Mouse (Mus musculus): ENCODE results near the gene Otog. TPM values are rescaled to one million over a fixed set of nuclear protein-coding genes. Genes with fewer than 3 reads are reported as not detected.

The Otog gene
- under 1 TPM; 0.27 to 0.31 TPM for total RNA-seq (2021)
- long read RNA-seq, experiment 1, partial matches to known transcripts, result 0 of 1 reads
- long read RNA-seq, experiment 1, other reads (novel, unspliced or antisense), result 1 of 1 reads
- long read RNA-seq, experiment 2, partial matches to known transcripts, result 1 of 2 reads
- long read RNA-seq, experiment 2, other reads (novel, unspliced or antisense), result 1 of 2 reads

DNA sequence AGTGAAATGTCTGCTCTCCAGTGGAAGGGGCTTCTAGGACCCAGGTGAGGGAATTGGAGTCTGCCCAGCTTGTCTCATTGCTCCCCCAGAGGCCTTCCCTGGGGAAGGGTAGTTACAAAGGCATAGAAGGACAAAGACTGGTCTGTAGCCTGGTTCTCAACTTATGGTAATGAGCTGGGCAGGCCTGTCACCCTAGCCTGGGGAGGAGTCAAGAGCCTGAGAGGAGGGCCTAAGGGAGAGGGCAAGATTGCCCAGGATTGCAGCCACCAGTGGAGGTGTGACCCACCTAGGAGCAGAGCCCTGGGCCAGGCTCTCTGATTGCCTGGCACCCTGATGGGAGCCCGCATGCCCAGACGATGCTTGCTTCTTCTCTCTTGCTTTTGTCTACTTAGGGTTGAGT lies at the start of gene Otog:
Otog (plus strand) TSS at position 292 of the 400 bp plus-strand sequence.
- DNase-seq, result no peak

DNA sequence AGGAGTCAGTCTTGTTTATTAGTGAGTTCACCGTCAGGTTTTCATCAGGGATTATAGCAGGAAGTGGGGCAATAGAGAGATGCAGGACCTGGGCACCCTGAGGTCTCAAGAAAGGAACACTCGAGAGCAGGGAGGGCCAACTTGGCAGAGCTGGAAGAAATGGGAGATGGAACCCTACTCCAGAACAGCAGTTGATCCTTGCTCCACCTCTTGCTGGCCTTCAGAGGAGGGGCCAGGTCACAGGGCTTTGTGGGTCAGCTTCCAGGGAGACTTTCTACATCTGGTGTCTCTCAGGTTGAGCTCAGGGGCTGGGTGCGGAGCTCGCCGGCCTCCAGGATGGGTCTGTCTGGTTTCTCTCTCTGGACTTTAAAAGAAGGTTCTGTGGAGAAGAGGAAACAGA lies 45.4 kb upstream of the Otog start:
- DNase-seq, result no peak

DNA sequence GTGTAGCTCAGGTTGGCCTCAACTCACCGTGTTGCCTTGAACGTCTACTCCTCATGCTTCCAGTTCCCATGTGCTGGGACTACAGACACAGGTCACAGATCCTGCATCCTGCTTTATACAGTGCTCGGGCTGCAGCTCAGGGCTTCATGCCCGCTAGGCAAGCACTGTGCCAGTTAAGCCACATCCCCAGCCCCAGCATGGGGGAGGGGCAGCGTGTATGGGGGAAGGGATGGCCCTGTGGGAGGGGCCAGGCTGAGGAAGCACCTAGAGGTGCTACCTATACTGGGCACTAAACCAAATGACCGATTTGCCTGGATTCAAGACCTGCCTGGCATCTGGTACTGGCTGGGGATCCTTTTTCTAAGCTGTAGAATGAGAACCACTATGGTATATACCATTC lies 40.8 kb upstream of the Otog start:
- no peak for DNase-seq

DNA sequence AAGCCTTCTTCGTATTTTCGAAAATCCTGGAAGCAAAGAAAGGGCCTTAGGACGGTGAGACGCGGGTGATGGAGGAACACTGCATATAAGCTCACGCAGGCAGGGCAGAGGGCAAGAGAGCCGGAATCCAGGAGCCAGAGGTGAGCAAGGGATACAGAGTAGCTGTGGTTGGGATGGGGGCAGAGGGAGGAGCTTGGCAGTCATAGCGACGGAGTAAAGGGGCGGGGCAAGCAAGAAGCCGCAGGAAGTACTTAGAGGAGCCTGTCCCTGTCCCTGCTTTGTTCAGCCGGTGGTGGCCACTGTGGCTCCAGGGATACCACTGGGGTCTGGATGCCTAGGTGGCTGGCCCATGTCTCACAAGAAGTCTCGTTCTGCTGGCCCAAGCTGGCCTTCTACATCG lies 39.1 kb upstream of the Otog start:
- DNase-seq, result no peak

DNA sequence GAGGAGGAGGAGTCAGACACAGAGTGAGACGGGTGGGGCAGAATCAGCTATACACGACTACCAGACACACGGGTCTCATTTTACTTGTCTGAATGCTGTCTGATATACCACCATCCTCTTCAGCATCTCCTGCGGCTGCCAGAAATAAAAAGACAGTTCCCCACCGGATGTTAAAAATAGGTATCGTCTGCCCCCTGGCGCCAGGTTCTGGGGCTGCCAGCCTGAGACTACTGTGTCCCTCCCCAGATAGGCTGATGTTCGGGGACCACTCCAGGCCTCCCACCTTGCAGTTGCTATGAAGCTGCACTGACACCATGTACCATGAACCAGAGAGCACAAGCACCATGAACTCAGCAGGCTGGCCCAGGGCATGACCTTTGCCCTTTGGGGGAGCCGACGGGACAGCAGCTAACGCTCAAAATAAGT lies 36.7 kb upstream of the Otog start:
- peak; percentile 47 for DNase-seq

DNA sequence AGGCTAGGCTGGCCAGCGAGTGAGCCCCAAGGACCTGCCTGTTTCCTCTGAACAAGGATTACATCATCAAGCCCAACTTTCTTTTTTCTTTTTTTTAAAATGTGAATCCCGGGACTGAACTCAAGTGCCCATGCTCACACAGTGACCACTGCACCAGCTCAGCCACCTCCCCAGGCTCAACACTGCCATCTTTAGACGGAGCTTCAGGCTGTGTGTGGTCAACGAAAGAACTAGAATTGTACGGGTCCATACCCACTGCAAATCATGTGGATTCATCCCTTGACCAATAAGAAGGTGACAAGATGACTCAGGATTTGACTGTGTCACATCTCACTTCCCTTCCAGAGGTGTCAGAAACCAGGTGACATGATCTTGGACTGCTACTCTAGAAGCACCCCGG lies 36.0 kb upstream of the Otog start:
- no peak for DNase-seq

- DNase-seq, result no peak
Measured at GRCm38 (mm10) chr7:46208131-46208530, 32.7 kb upstream of the Otog start.

- no peak for DNase-seq
Measured at GRCm38 (mm10) chr7:46210276-46210675, 30.5 kb upstream of the Otog start.

GRCm38 (mm10) chr7:46216481-46216880 lies 24.3 kb upstream of the Otog start:
- DNase-seq, result no peak

GRCm38 (mm10) chr7:46218415-46218814 lies 22.4 kb upstream of the Otog start:
- no peak for DNase-seq

DNA sequence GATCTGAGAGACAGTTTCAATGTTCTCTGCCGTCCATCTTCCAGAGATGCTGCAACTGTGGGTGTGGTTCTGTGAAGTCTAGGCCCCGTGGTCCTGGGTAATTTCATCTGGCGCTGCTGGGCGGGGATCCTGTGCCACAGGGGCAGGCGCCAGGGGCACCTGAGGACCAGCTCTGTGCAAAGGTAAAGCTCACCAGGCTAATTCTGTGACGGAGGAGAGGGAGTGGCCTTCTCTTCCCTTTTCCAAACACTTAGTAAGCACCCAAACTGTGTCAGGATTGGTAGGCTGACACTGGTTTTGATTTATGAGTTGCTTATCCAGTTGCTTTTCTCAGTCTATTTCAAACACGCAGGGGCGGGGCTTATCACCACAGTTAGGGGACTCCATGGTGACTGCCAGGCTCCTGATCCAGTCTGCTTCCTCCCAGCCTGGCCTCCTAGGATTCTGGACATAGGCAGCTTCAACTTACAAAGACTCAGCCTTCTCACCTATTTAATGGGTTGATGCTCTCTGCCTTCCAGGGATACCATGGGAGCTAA lies 20.1 kb upstream of the Otog start:
- no peak for DNase-seq

DNA sequence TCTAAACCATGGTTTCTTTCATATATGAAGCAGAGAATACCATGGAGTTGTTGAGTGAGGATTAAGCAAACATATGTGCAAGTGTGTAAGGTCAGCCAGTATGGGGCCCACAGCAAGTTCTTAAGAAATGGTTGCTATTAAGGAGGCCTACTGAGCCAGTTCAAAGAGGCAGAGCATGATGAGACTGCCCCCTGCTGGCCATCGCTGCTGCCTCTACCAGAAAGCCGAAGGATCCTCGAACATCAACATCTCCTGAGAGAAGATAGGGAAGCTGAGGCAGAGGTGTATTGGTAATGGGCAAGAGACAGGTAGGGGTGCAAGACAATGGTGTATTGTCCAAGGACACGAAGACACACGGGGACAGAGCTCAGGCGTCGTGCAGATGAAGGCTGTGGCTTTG lies 14.5 kb upstream of the Otog start:
- peak; percentile 68 for DNase-seq

- peak; percentile 63 for DNase-seq
Measured at GRCm38 (mm10) chr7:46226936-46227335, 13.9 kb upstream of the Otog start.

GRCm38 (mm10) chr7:46235948-46236347 lies 4.8 kb upstream of the Otog start:
- DNase-seq, result no peak

DNA sequence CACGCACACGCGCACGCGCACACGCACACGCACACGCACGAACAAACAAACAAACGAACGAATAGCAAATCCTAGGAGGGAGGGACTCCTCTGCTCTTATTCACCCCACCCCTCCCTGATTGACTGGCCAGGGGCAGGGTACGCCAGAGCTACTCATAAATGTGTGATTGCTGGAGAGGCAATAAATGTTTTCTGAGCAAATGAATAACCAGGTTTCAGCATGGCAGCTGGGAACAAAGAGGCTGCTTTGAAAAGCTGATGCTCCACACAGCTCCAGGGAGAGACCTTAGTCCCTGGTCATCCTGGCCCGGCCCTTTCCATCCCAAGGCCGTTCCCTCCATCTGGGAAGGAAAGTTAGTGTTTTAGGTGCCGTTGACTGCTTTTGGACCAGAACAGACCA lies 4.4 kb upstream of the Otog start:
- DNase-seq, result no peak

DNA sequence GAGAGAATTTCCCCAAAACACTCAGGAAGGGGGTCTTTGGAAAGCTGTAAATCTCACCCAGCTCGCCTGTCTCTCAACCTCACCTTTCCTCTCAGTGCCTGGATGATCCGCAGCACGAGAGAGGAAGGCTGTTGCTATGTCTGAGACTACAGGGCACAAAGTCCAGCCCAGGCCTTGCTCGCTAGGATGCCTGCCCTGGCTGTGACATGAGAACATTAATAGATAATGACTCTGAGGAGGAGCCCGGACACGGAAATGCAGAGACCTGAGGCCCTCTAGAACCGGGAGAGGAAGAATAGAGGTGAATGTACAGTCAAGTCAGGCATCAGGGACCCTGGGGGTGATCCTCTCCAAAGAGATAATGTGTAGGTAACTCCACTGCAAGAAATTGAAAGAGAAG lies 3.6 kb upstream of the Otog start:
- no peak for DNase-seq

DNA sequence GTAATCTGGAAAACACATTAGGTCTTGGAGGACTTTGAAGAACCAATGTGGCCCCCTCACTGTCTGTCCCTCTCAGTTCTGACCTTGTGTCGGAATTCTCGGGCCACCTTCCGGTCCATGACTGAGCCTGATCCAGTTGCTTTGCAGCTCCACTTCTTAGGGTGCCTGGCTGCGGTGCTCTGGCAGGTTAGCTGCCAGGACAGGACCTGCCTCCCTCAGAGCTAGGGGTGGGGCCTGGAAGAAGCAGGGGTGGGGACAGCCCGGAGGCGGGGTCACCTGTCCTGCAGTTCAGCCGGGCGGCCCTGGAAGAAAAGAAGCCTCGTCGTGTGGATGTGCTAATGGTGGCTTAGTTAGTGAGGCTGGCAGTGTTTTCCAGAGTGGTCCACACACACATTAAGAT lies 2.4 kb upstream of the Otog start, which contains the start of gene Ush1c:
Ush1c (minus strand) TSS at position 158 of the 400 bp plus-strand sequence.
- DNase-seq, result no peak

DNA sequence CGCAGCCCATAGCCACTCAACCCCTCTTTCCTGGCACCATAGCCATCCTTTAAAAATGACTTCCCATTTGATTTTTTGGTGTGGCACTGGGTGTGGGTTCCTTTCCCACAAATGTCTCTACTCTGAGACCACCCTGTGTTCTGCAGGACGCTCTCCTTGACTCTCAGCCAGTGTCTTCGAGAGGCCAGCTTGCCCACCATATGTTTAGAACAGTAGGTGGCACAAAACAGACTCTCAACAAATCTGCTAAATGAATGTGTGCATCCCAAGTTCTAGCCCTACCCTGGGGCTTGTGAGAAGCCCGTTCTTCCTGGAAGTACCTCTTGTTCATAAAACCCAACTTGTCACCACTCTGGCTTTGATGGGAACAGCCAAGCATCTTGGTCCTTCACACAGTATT lies 696 bp upstream of the Otog start:
- no peak for DNase-seq

DNA sequence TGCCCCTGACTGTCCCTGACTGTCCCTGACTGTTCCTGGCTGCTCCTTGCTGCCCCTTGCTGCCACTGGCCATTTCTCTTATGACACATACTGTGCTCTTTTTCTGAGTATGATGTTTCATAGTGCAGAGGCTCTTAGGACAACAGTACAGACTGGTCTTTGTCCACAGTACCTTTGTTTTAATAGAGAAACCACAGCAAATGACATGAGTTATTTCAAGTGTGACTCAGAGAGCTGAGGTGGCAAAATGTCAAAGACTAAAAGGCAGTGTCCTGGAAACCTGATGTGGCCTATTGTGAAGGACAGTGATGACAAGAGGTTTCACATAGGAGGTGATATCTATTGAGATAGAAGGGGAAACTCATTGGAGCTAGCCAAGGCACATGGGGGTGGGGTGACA lies 6.1 kb downstream of the Otog start:
- DNase-seq, result no peak

- DNase-seq, result no peak
Measured at GRCm38 (mm10) chr7:46247606-46248005, 6.8 kb downstream of the Otog start.

- no peak for DNase-seq
Measured at GRCm38 (mm10) chr7:46251841-46252240, 11.1 kb downstream of the Otog start.

DNA sequence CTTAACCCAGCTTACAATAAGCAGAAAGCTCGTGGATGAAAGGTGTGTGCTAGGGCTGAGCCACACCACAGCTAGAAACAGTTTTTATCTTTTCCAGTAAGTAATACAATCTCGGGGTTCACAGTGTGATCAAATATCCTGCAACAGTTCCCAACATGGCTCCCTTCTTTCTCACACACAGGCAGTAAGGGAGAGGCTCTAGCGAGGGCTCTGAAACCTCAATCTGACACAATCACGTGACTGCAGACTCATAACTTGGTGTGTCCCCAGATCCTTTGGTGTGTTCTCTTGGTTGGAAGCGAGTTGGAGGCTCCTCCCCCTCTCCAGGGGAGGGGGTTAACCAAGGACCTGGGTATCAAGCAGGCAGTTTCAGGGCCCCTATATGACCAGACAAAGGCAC lies 35.4 kb downstream of the Otog start:
- no peak for DNase-seq

- peak; percentile 67 for DNase-seq
Measured at GRCm38 (mm10) chr7:46279946-46280345, 39.2 kb downstream of the Otog start.

DNA sequence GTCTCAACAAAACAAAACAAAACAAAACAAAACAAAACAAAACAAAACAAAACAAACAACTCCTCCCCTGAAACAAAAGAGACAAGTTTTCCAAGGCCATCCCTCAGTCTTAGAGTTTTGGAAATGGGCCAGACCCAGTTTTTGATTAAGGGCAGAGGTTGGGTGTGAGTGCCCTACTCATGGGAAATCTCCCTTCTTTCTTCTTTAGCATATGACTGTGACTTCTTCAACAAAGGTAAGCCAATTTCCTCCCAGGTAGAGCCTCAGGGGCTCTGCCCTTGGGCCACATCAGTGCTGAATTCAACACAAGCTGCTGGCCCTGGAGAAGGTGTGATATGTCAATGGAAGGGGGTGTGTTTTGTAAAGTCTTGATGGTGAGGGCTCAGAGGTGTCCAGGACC lies 40.1 kb downstream of the Otog start:
- no peak for DNase-seq

GRCm38 (mm10) chr7:46282276-46282675 lies 41.5 kb downstream of the Otog start:
- no peak for DNase-seq
